In the genomic region with DNA sequence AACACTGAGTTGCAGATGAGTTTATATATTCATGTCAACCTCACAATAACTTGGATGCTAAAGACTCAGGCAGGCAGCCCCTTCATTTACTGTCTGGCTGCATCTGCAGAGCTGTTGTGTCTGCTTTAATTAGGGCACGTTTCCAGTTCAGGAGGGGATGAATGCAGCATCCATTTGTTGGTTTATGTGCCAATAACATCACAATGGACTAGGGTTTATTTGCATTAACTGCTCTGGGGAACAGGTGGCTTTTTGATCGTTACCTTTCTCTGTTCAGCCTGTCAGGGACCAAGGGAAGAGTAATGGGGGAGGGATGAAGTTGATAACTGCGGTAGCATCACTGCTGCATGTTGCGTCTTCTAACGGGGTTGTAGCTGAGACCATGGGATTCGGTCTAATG, we compare ENCODE assay signal across 24 mouse cellular contexts.
DNase-seq lines count a peak whose midpoint lies in the region; ATAC-seq and TF ChIP-seq lines count a peak whose summit lies in the region.
"Had no signal": no experiment of that assay in that cellular context is flagged by ENCODE, and none has a peak within 500 bp of the region (broad histone marks: within the 10 kb centered on the region; RNA-seq: fewer than 3 reads in every experiment).

No protein-coding gene starts in this region.

- no peak overlapping the region for H3K27ac ChIP-seq in forebrain, embryonic 13.5 days
- H3K27ac ChIP-seq in forebrain, embryonic 10.5 days, result no peak overlapping the region
- no peak overlapping the region for H3K27ac ChIP-seq in midbrain, embryonic 11.5 days (ENCODE audit: low read depth, low read length)
- H3K27ac ChIP-seq in midbrain, embryonic 10.5 days (replicated peaks), result no peak overlapping the region
- no peak overlapping the region for H3K27ac ChIP-seq in midbrain, embryonic 14.5 days (replicated peaks; ENCODE audit: low read depth, low read length)
- no peak overlapping the region for H3K27ac ChIP-seq in liver, embryonic 11.5 days (ENCODE audit: low read depth, low read length)
- no peak overlapping the region for H3K27ac ChIP-seq in gastrocnemius, adult 2 months
- H3K27ac ChIP-seq: embryonic facial prominence, embryonic 12.5 days; heart, embryonic 15.5 days; intestine, embryonic 15.5 days; limb, embryonic 15.5 days; liver, embryonic 15.5 days had no signal

- H3K36me3 ChIP-seq in forebrain, embryonic 13.5 days (ENCODE audit: poor library complexity, severe bottlenecking), result no peaks in the 10 kb centered on the region
- H3K36me3 ChIP-seq in forebrain, embryonic 10.5 days (replicated peaks), result no peaks in the 10 kb centered on the region
- H3K36me3 ChIP-seq in midbrain, embryonic 11.5 days (ENCODE audit: control insufficient read depth, insufficient read depth, low read length), result no peaks in the 10 kb centered on the region
- no peaks in the 10 kb centered on the region for H3K36me3 ChIP-seq in midbrain, embryonic 10.5 days
- H3K36me3 ChIP-seq in midbrain, embryonic 14.5 days (ENCODE audit: control insufficient read depth, insufficient read depth, low read length), result no peaks in the 10 kb centered on the region
- no peaks in the 10 kb centered on the region for H3K36me3 ChIP-seq in liver, embryonic 11.5 days (ENCODE audit: control insufficient read depth, insufficient read depth, low read length)
- H3K36me3 ChIP-seq: embryonic facial prominence, embryonic 12.5 days; heart, embryonic 15.5 days; intestine, embryonic 15.5 days; limb, embryonic 15.5 days; liver, embryonic 15.5 days had no signal

- TF ChIP-seq CTCF in gastrocnemius, adult 2 months (IDR thresholded peaks at IDR 0.05), result no peak

- 33% methylated on average over 6 of the region's 6 CpGs for WGBS in forebrain, embryonic 13.5 days
- WGBS in forebrain, embryonic 10.5 days, result 72% methylated on average over 6 of the region's 6 CpGs
- 65% methylated on average over 6 of the region's 6 CpGs for WGBS in midbrain, embryonic 11.5 days
- WGBS in midbrain, embryonic 10.5 days, result 71% methylated on average over 6 of the region's 6 CpGs
- 55% methylated on average over 6 of the region's 6 CpGs for WGBS in midbrain, embryonic 14.5 days
- 67% methylated on average over 6 of the region's 6 CpGs for WGBS in liver, embryonic 11.5 days

- no peaks in the 10 kb centered on the region for H3K9me3 ChIP-seq in forebrain, embryonic 13.5 days (replicated peaks)
- H3K9me3 ChIP-seq in forebrain, embryonic 10.5 days, result no peaks in the 10 kb centered on the region
- no peaks in the 10 kb centered on the region for H3K9me3 ChIP-seq in midbrain, embryonic 11.5 days (ENCODE audit: control insufficient read depth, low read length)
- H3K9me3 ChIP-seq in midbrain, embryonic 10.5 days (replicated peaks), result no peaks in the 10 kb centered on the region
- no peaks in the 10 kb centered on the region for H3K9me3 ChIP-seq in midbrain, embryonic 14.5 days (ENCODE audit: control insufficient read depth, low read length)
- H3K9me3 ChIP-seq in liver, embryonic 11.5 days (ENCODE audit: control insufficient read depth, low read length), result no peaks in the 10 kb centered on the region
- H3K9me3 ChIP-seq: embryonic facial prominence, embryonic 12.5 days; heart, embryonic 15.5 days; intestine, embryonic 15.5 days; limb, embryonic 15.5 days; liver, embryonic 15.5 days had no signal

- H3K4me2 ChIP-seq in forebrain, embryonic 13.5 days, result peak overlapping the region; percentile 17; the same call in 1 of the 2 replicates
- H3K4me2 ChIP-seq in midbrain, embryonic 11.5 days, result no peak overlapping the region
- no peak overlapping the region for H3K4me2 ChIP-seq in midbrain, embryonic 14.5 days (ENCODE audit: low read length)
- H3K4me2 ChIP-seq in liver, embryonic 11.5 days, result no peak overlapping the region
- H3K4me2 ChIP-seq: embryonic facial prominence, embryonic 12.5 days; heart, embryonic 15.5 days; intestine, embryonic 15.5 days; limb, embryonic 15.5 days; liver, embryonic 15.5 days had no signal

- peak; percentile 55; the same call in 1 of the 2 replicates for ATAC-seq in forebrain, embryonic 13.5 days
- ATAC-seq in midbrain, embryonic 11.5 days (ENCODE audit: low FRiP score), result peak; percentile 44; the same call in 1 of the 2 replicates
- peak; percentile 40 for ATAC-seq in midbrain, embryonic 14.5 days (ENCODE audit: low FRiP score, low TSS enrichment)
- no peak for ATAC-seq in liver, embryonic 11.5 days (replicated peaks; ENCODE audit: low FRiP score)
- ATAC-seq: intestine, embryonic 15.5 days had no signal

- no peak overlapping the region for H3K4me3 ChIP-seq in forebrain, embryonic 13.5 days
- H3K4me3 ChIP-seq in forebrain, embryonic 10.5 days, result no peak overlapping the region
- no peak overlapping the region for H3K4me3 ChIP-seq in midbrain, embryonic 11.5 days (ENCODE audit: low read depth, low read length)
- no peak overlapping the region for H3K4me3 ChIP-seq in midbrain, embryonic 10.5 days
- no peak overlapping the region for H3K4me3 ChIP-seq in midbrain, embryonic 14.5 days (replicated peaks; ENCODE audit: low read depth, low read length)
- H3K4me3 ChIP-seq in liver, embryonic 11.5 days (ENCODE audit: low read depth, low read length), result no peak overlapping the region
- H3K4me3 ChIP-seq in gastrocnemius, adult 2 months, result no peak overlapping the region
- H3K4me3 ChIP-seq: embryonic facial prominence, embryonic 12.5 days; heart, embryonic 15.5 days; intestine, embryonic 15.5 days; limb, embryonic 15.5 days; liver, embryonic 15.5 days; myocyte had no signal

- H3K9ac ChIP-seq in forebrain, embryonic 13.5 days, result no peak overlapping the region
- H3K9ac ChIP-seq in midbrain, embryonic 11.5 days (ENCODE audit: low read length), result no peak overlapping the region
- H3K9ac ChIP-seq in midbrain, embryonic 14.5 days (replicated peaks; ENCODE audit: low read length), result no peak overlapping the region
- H3K9ac ChIP-seq in liver, embryonic 11.5 days (ENCODE audit: low read depth, low read length), result no peak overlapping the region
- H3K9ac ChIP-seq: embryonic facial prominence, embryonic 12.5 days; heart, embryonic 15.5 days; intestine, embryonic 15.5 days; limb, embryonic 15.5 days; liver, embryonic 15.5 days had no signal

- H3K27me3 ChIP-seq in forebrain, embryonic 13.5 days, result no peaks in the 10 kb centered on the region
- no peaks in the 10 kb centered on the region for H3K27me3 ChIP-seq in forebrain, embryonic 10.5 days (ENCODE audit: poor library complexity, severe bottlenecking)
- no peaks in the 10 kb centered on the region for H3K27me3 ChIP-seq in midbrain, embryonic 11.5 days (ENCODE audit: control insufficient read depth, insufficient read depth, low read length)
- no peaks in the 10 kb centered on the region for H3K27me3 ChIP-seq in midbrain, embryonic 10.5 days (ENCODE audit: low read depth, poor library complexity, severe bottlenecking)
- H3K27me3 ChIP-seq in midbrain, embryonic 14.5 days (ENCODE audit: control insufficient read depth, insufficient read depth, low read length), result no peaks in the 10 kb centered on the region
- no peaks in the 10 kb centered on the region for H3K27me3 ChIP-seq in liver, embryonic 11.5 days (replicated peaks; ENCODE audit: control insufficient read depth, insufficient read depth, low read length)
- H3K27me3 ChIP-seq: embryonic facial prominence, embryonic 12.5 days; heart, embryonic 15.5 days; intestine, embryonic 15.5 days; limb, embryonic 15.5 days; liver, embryonic 15.5 days had no signal

- H3K4me1 ChIP-seq in forebrain, embryonic 13.5 days, result peaks cover 7% of the 10 kb centered on the region
- peaks cover 3% of the 10 kb centered on the region; the same call in 1 of the 2 replicates for H3K4me1 ChIP-seq in forebrain, embryonic 10.5 days
- H3K4me1 ChIP-seq in midbrain, embryonic 11.5 days (ENCODE audit: control insufficient read depth, insufficient read depth, low read length), result no peaks in the 10 kb centered on the region
- H3K4me1 ChIP-seq in midbrain, embryonic 10.5 days, result no peaks in the 10 kb centered on the region
- H3K4me1 ChIP-seq in midbrain, embryonic 14.5 days (ENCODE audit: control insufficient read depth, insufficient read depth, low read length), result peaks cover 4% of the 10 kb centered on the region
- H3K4me1 ChIP-seq in liver, embryonic 11.5 days (replicated peaks; ENCODE audit: control insufficient read depth, insufficient read depth, low read length), result no peaks in the 10 kb centered on the region
- H3K4me1 ChIP-seq: embryonic facial prominence, embryonic 12.5 days; heart, embryonic 15.5 days; intestine, embryonic 15.5 days; limb, embryonic 15.5 days; liver, embryonic 15.5 days had no signal

- DNase-seq in forebrain, embryonic 10.5 days (ENCODE audit: extremely low spot score, low spot score), result no peak
- DNase-seq in midbrain, embryonic 11.5 days (ENCODE audit: low spot score, missing footprints), result no peak
- DNase-seq in midbrain, embryonic 10.5 days (ENCODE audit: low spot score), result no peak
- peak; percentile 50 for DNase-seq in midbrain, embryonic 14.5 days
- DNase-seq in retina, embryonic 14.5 days (ENCODE audit: low spot score), result peak; percentile 27
- DNase-seq in liver, embryonic 11.5 days (ENCODE audit: low spot score), result no peak
- no peak for DNase-seq in gastrocnemius, adult 2 months
- DNase-seq: adrenal gland, postnatal 36 days; cerebellum, adult 11 months; cerebellum, postnatal 14 days; heart, postnatal 4 days; kidney, adult 8-10 months; kidney, postnatal 10 days; left cerebral cortex, postnatal 4 days; lung, postnatal 4 days; right cerebral cortex, postnatal 4 days; thymus, postnatal 36 days had no signal

- intact Hi-C loops in gastrocnemius, adult 2 months (cut with DNase I), result no loop called here

Comparison
In these comparisons a context has a peak if more than half of its experiments do, and no peak if none do; other contexts are left out.
1. DNase-seq: peak in midbrain, embryonic 14.5 days (single experiment) and retina, embryonic 14.5 days (single experiment); none in forebrain, embryonic 10.5 days (single experiment), midbrain, embryonic 11.5 days (single experiment), midbrain, embryonic 10.5 days (single experiment), liver, embryonic 11.5 days (single experiment) and gastrocnemius, adult 2 months (single experiment).